Mouse (Mus musculus): ENCODE measurements at regions not wholly inside any gene's neighbourhood (a gene's known extent, or its start where the extent isn't known, plus 50 kb on each side); places are given as distances from the start of the nearest gene placed in this dataset.

DNA sequence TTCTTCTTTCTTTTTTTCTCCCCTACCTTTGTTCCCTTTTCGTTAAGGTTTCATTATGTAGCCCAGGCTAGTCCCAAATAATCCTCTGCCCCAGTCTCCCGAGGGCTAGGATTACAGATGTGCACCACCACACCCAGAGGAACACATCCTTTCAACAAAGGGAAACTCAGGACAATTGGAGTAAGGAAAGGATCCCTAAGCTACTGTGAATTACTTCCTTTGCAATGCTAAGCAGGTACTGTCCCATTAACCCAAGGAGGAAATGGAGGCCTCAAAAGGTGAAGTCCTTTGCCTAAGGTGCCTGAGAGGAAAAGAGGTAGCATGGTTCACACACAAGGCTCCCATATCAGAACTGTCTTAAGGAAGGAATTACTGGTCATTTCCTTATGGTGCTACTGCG lies 157.2 kb downstream of the En1 start:
- no peak for DNase-seq (ENCODE audit: low spot score)

DNA sequence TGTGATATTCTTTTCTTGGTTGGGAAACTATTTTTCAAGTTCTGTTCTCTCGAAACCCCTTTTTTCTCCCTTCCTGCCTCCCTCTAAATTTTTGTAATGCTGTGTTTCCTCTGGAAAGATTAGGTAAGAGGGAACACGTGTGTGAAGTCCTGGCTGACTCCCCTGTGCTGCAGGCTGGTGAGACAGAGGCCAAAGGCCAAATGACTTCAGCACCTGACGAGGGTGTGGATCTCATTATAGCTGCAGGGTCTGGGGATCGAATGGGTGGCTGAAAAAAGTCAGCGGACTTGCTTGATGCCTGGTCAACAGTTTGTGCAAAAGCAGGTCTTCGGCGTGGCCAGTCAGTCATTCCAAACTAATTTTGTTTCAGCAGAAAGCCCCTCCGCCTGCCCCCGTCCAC lies 159.1 kb downstream of the En1 start:
- peak; percentile 51 for DNase-seq (ENCODE audit: low spot score)

DNA sequence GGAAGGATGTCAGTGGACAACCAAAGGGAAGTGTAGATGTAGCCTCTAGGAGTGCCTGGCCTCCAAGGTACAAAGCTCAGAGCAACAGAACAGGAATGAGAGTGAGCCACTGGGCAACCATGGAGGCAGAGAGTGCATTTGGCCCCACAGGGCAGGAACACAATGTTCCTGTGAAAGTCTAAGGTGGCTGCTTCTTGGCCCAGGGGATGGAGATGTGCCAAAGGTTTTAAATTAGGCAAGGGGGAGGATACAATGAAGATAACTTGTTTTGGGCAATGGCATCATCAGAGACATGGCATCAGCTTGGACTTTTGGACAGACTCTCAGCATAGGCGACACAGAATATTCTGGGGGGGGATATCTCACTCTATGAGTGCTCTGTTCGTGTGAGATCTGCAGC lies 160.3 kb downstream of the En1 start:
- no peak for DNase-seq (ENCODE audit: low spot score)

DNA sequence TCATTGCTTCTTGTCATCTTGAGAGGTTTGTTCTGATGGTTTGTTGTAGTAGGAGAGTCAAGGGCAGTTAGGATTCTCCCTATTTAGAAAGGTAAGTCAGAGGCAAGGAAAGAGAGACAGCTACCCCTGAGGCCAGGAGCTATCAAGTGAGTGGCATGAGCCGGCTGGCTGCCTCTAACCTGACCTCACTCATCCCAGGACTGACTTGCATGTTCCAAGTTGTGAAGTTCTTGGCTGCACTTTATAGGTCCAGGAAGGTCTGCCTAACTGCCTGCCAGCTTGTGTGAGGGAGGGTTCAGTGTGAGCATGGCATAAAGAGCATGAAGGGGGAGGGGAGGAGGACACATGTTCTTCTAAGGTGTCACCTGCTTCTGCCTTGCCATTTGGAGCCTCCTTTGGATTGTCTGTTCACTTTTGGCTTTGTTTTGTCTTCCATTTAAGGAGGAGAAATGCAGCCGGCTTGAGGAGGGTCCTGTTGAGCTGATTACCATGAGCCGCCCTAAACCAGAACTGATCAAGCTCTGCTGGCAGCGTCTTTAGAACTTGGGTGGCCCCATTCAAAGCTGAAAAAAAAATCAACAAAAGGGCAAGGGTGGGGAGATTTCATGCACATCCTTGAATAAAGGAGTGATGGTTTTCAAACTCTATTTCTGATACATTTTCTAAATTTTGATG lies 160.8 kb downstream of the En1 start:
- no peak for DNase-seq (ENCODE audit: low spot score)

DNA sequence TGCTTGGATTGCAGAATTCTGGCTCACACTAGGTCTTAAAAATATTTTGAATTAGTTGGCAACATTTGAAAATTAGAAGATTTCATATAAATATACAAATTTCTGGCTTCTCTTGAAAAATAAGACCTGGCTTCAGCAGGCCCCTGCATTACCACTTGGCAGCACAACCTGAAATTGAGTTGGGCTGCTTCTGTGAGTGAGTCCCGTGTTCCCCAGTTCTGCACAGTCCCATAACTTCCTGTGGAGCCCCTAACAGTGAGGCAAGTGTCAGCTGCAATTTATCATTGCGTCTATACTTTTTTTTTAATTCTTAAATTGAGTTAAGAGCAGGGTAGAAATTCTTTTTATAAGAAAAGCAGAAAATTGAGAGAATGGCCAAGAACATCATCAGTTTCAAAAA lies 164.8 kb downstream of the En1 start:
- no peak for DNase-seq (ENCODE audit: low spot score)

- no peak for DNase-seq (ENCODE audit: low spot score)
Measured at GRCm38 (mm10) chr1:120771269-120771668, 169.1 kb downstream of the En1 start.

- no peak for DNase-seq (ENCODE audit: low spot score)
Measured at GRCm38 (mm10) chr1:120776906-120777305, 174.7 kb downstream of the En1 start.

- DNase-seq (ENCODE audit: low spot score) = no peak
Measured at GRCm38 (mm10) chr1:120777468-120777867, 175.2 kb downstream of the En1 start.

- peak; percentile 42 for DNase-seq (ENCODE audit: low spot score)
Measured at GRCm38 (mm10) chr1:120795245-120795644, 193.0 kb downstream of the En1 start.

GRCm38 (mm10) chr1:120801248-120801979 lies 199.2 kb downstream of the En1 start:
- no peak for DNase-seq (ENCODE audit: low spot score)

- no peak for DNase-seq (ENCODE audit: low spot score)
Measured at GRCm38 (mm10) chr1:120801980-120802364, 199.8 kb downstream of the En1 start.

DNA sequence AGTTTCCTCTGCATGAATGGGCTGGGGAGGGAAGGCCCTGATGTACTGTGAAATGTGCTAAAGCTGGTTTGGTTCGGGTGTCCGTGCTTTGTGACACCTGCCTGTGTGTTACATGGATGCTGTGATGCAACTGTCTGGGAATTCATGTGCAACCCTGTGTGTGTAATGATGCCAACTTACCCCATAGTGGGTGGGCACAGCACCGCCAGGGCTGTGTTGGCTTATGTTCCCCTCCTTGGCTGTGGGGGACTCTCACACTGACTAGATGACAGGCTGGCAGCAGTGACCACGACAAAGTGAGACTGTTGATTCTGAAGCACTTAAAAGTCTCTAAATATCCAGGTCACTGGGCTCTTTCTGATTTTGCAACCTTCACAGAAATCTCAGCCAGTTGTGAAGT lies 212.2 kb downstream of the En1 start:
- DNase-seq (ENCODE audit: low spot score) = no peak

GRCm38 (mm10) chr1:120816237-120816820 lies 214.1 kb downstream of the En1 start:
- no peak for DNase-seq (ENCODE audit: low spot score)

GRCm38 (mm10) chr1:120817563-120817962 lies 215.3 kb downstream of the En1 start:
- DNase-seq (ENCODE audit: low spot score) = no peak

GRCm38 (mm10) chr1:120831975-120832374 lies 229.8 kb downstream of the En1 start:
- DNase-seq (ENCODE audit: low spot score) = no peak

GRCm38 (mm10) chr1:120842596-120842995 lies 240.4 kb downstream of the En1 start:
- no peak for DNase-seq (ENCODE audit: low spot score)

- DNase-seq (ENCODE audit: low spot score) = no peak
Measured at GRCm38 (mm10) chr1:120846146-120846545, 243.9 kb downstream of the En1 start.

DNA sequence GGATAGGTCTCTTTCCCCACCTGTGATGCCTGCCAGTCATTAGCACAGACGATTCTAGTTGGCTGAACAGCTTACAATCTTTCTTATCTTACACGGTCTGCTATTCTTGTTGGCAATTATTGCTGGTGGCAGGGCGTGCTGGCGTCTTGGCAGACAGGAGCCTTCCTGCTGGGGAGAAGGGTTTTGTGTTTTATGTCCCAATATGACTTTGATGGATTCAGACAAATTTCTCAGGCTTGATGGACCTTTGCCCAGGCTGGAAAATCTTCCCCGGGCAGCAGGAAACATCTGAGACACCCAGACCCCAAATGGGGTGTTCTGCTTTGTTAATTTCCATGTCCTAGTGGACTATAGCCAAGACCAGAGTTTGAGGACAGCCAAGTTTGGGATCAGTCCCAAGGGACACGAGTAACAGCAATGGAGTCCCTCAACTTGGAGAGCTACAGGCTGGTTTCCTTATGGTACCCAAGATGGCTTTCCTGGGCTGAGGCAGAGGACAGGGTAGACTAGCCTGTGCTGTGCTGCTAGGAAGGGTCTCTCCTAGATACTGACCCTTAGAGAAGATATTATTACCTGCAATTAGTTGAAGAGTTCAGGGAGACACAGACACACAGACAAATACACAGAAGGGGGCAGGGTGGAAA lies 249.8 kb downstream of the En1 start:
- DNase-seq (ENCODE audit: low spot score) = no peak

- no peak for DNase-seq (ENCODE audit: low spot score)
Measured at GRCm38 (mm10) chr1:120857566-120857965, 255.3 kb downstream of the En1 start.

DNA sequence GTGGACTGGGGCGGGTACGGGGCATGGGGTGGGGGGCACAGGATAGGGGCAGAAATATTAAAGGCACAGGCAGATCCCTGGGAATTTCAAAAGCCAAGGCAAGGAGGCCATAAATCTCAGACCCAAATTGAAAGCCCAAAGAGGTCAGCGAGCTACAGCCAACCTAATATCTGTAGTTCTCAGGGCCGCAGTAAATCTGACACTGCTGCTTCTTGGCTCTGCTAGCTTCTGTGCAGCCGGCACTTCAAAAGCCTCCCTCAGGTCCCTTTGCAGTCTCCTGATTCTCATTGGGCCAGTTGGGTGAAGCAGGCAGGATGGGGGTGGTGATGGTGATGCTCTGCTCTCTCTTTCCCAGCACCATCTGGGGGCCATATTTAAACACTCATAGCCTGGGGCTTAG lies 257.3 kb downstream of the En1 start:
- DNase-seq (ENCODE audit: low spot score) = peak; percentile 49

DNA sequence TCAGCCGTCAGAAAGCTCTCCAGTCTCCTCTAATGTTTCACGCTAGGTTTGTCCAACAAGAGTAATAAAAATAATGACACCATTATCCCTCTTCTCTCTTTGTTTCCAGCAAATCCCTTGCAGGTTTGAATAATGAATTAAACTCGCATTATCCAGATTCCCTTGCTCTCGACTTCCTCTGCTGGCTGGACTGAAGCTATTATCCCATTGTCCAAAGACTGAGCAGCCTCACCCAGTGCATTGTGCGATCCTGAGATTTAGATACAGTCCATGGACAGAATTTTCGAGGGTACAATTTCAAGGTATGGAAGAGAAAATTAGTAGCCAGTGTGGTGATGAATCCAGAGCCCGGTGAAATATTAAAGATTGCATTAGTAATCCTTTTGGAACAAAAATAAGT lies 270.3 kb downstream of the En1 start:
- DNase-seq (ENCODE audit: low spot score) = no peak

DNA sequence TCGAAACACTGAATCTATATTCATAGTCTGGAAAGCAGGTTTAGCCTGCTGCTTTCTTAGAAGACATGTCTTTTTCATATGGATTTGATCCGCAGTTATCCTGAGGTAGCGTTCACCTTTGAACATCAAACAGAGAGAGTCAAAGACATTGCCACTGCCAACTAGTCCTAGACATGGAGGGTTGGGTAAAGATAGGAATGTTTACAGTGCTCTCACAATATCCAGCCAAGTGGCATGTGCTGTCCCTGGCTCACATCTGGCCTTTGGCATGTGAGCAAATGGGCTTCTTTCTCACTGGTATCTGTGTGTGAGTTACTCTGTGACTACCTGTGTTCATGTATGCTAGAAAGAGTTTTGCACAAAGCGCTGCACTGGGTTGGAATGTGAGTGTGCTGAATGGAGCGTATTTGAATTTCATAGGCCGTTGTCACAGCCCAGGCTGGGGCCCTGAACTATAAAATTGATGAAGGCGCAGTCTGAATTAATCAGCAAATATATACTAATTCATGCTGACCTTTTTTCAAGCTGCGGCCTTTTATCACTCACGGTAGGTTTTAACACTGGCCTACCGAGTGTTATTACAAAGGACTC lies 280.8 kb downstream of the En1 start:
- no peak for DNase-seq (ENCODE audit: low spot score)

GRCm38 (mm10) chr1:120883632-120884031 lies 281.4 kb downstream of the En1 start:
- no peak for DNase-seq (ENCODE audit: low spot score)
